ENCODE assay signal across 29 mouse cellular contexts in the genomic region with DNA sequence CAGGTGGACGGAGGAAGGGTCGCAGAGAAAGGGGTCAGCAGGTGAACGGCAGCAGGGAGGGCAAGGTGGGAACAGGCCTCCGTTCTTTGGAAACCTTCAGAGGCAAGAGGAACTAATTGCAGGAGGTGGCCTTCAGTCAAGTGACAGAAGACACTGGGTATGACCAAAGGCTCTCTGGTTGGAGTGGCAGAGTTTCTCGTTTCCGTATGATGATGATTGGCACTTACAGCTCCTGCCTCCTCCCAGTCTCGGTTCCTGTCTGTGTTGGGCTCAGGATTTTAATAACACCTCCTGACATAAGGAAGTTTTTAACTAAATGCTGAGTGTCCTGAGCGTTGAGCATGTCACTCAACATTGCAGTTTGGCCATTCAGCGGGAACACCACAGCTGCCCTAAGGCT. TPM values are rescaled to one million over a fixed set of nuclear protein-coding genes. Genes with fewer than 3 reads are reported as not detected.
"Had no signal": no experiment of that assay in that cellular context is flagged by ENCODE, and none has a peak within 500 bp of the region (broad histone marks: within the 10 kb centered on the region; RNA-seq: fewer than 3 reads in every experiment).

No protein-coding gene starts in this region.

- H3K4me1 ChIP-seq: heart, embryonic 13.5 days; heart, embryonic 15.5 days; limb, embryonic 12.5 days had no signal

- H3K9me3 ChIP-seq: heart, embryonic 13.5 days; heart, embryonic 15.5 days; hindbrain, embryonic 15.5 days; kidney, embryonic 15.5 days; limb, embryonic 10.5 days; limb, embryonic 12.5 days had no signal

- H3K27me3 ChIP-seq: heart, embryonic 13.5 days; hindbrain, embryonic 15.5 days; kidney, embryonic 15.5 days; limb, embryonic 12.5 days had no signal

- H3K27ac ChIP-seq: gastrocnemius, adult 2 months; heart, adult 2 months; heart, embryonic 13.5 days; heart, embryonic 15.5 days; hindbrain, embryonic 15.5 days; hindbrain, postnatal 0 days; kidney, embryonic 15.5 days; kidney, postnatal 0 days; left cerebral cortex, adult 2 months; limb, embryonic 10.5 days; limb, embryonic 12.5 days had no signal

- H3K4me2 ChIP-seq: heart, embryonic 11.5 days; heart, embryonic 13.5 days; heart, embryonic 15.5 days; hindbrain, embryonic 15.5 days; kidney, embryonic 15.5 days; limb, embryonic 12.5 days; liver, embryonic 11.5 days had no signal

- DNase-seq: gastrocnemius, adult 2 months; gastrocnemius, postnatal 10 days; gastrocnemius, postnatal 25 days; heart, adult 11 months; heart, adult 2 months; heart, postnatal 14 days; heart, postnatal 36 days; kidney, adult 11 months; kidney, adult 2 months; kidney, adult 9 months; kidney, postnatal 14 days; kidney, postnatal 36 days; layer of hippocampus, adult 9-11 months; liver had no signal

- ATAC-seq: hindbrain, postnatal 0 days; intestine, embryonic 16.5 days had no signal

- H3K9ac ChIP-seq: heart, embryonic 13.5 days; heart, embryonic 15.5 days; hindbrain, embryonic 15.5 days; kidney, embryonic 15.5 days; limb, embryonic 12.5 days had no signal

- H3K4me3 ChIP-seq: gastrocnemius, adult 2 months; heart, adult 2 months; heart, embryonic 13.5 days; heart, embryonic 15.5 days; hindbrain, embryonic 15.5 days; kidney, embryonic 15.5 days; left cerebral cortex, adult 2 months; limb, embryonic 10.5 days; limb, embryonic 12.5 days had no signal

- H3K36me3 ChIP-seq: heart, embryonic 13.5 days; heart, embryonic 15.5 days; hindbrain, embryonic 15.5 days; kidney, embryonic 15.5 days; limb, embryonic 10.5 days; limb, embryonic 12.5 days had no signal

RNA-seq across cellular contexts. Expression of a gene that starts 57.3 kb away (rescaled TPM):
- total RNA-seq: gastrocnemius, adult 2 months; gastrocnemius, postnatal 25 days; heart, adult 2 months; heart, postnatal 14 days; heart, postnatal 36 days; hematopoietic stem cell, adult 5-6 weeks had no signal
- polyA plus RNA-seq: heart, postnatal 0 days; kidney, adult 2 months; large intestine, adult 2 months; liver, embryonic 11.5 days had no signal
